Mouse (Mus musculus) lung, postnatal 0 days (tissue): ENCODE results near the gene Klhl29. TPM values are rescaled to one million over a fixed set of nuclear protein-coding genes. Genes with fewer than 3 reads are reported as not detected.

Experiments
- ATAC-seq: fragments of 200-750 bp; cut with Nextera tagmentation; 2 replicates; pipeline ENCODE4 v1.8.0; 2017; ENCODE audit warnings: moderate library complexity
- DNase-seq: peaks from one replicate; pipeline ENCODE4 v3.0.0-alpha.2; 2016; ENCODE audit warnings: low spot score
- H3K27ac ChIP-seq: fragments of 300-500 bp; sonication (generic); 2 replicates; pipeline ENCODE4 v1.5.1; 2014; ENCODE audit warnings: antibody characterized with exemption, mild to moderate bottlenecking, low read length, mixed read lengths
- H3K27me3 ChIP-seq: fragments of 300-500 bp; sonication (generic); replicated peaks from 2 replicates; pipeline ENCODE4 v1.6.1; 2014; ENCODE audit warnings: low read length, mixed read lengths; ENCODE audit not compliant: insufficient read depth
- H3K36me3 ChIP-seq: fragments of 300-500 bp; sonication (generic); 2 replicates; pipeline ENCODE4 v1.6.1; 2014; ENCODE audit warnings: low read length, mixed read lengths; ENCODE audit not compliant: insufficient read depth
- H3K4me1 ChIP-seq: fragments of 300-500 bp; sonication (generic); 2 replicates; pipeline ENCODE4 v1.6.1; 2014; ENCODE audit warnings: antibody characterized with exemption, low read depth, low read length, mixed read lengths; ENCODE audit not compliant: insufficient read depth
- H3K4me2 ChIP-seq: fragments of 300-500 bp; sonication (generic); replicated peaks from 2 replicates; pipeline ENCODE4 v1.6.1; 2014; ENCODE audit warnings: low read depth, mild to moderate bottlenecking, low read length, moderate library complexity, mixed read lengths
- H3K4me3 ChIP-seq: fragments of 300-500 bp; sonication (generic); 2 replicates; pipeline ENCODE4 v1.5.1; 2014; ENCODE audit warnings: low read depth, low read length
- H3K9ac ChIP-seq: fragments of 300-500 bp; sonication (generic); replicated peaks from 2 replicates; pipeline ENCODE4 v1.6.1; 2014; ENCODE audit warnings: low read depth, mild to moderate bottlenecking
- H3K9me3 ChIP-seq: fragments of 300-500 bp; sonication (generic); 2 replicates; pipeline ENCODE4 v1.6.1; 2016; ENCODE audit warnings: low read length, mixed read lengths
- CTCF ChIP-seq: IDR thresholded peaks from 2 replicates; pipeline ENCODE4 v1.5.1; 2016; ENCODE audit warnings: antibody characterized with exemption, mild to moderate bottlenecking
- EP300 ChIP-seq: IDR thresholded peaks from 2 replicates; pipeline ENCODE4 v1.6.1; 2016; ENCODE audit warnings: antibody characterized with exemption, mild to moderate bottlenecking, control low read depth
- WGBS: fragments of 180-500 bp; shearing (Covaris S2); extraction: QIAGEN DNeasy Blood & Tissue Kit; methylation state at CpG from one replicate; pipeline ENCODE4 v1.1.7; 2014; 5-methylcytosine and 5-hydroxymethylcytosine counted together
- polyA plus RNA-seq: library from polyadenylated mRNA; unstranded; fragments of >200 nt; fragmentation: Nextera tagmentation; extraction: Ambion mirVana; gene quantifications from 2 replicates; pipeline ENCODE4 v1.2.1, GENCODE M21; 2015

The Klhl29 gene
- polyA plus RNA-seq, 1 experiment from 2014 or later, result 0.33 TPM

- Histone ChIP-seq H3K9me3 (no peaks in the 10 kb centered on the region), H3K27me3 (no peaks in the 10 kb centered on the region), H3K27ac (no peak overlapping the region), H3K9ac (no peak overlapping the region), H3K4me2 (no peak overlapping the region), H3K4me3 (no peak overlapping the region), H3K36me3 (no peaks in the 10 kb centered on the region), H3K4me1 (no peaks in the 10 kb centered on the region)
- ATAC-seq (no peak), DNase-seq (no peak)
- WGBS, result 41% methylated on average over 8 of the region's 8 CpGs
- TF ChIP-seq EP300 (no peak), CTCF (no peak)
Observed at GRCm38 (mm10) chr12:5122972-5123371, 252.5 kb downstream of the Klhl29 start.

- Histone ChIP-seq H3K9me3 (no peaks in the 10 kb centered on the region), H3K27me3 (no peaks in the 10 kb centered on the region), H3K9ac (no peak overlapping the region), H3K4me1 (no peaks in the 10 kb centered on the region), H3K36me3 (no peaks in the 10 kb centered on the region), H3K27ac (no peak overlapping the region), H3K4me3 (no peak overlapping the region), H3K4me2 (peak overlapping the region; percentile 42)
- DNase-seq (no peak), ATAC-seq (no peak)
- TF ChIP-seq CTCF, result no peak
- TF ChIP-seq EP300, result no peak
- WGBS, result 47% methylated on average over 6 of the region's 6 CpGs
Observed at GRCm38 (mm10) chr12:5120249-5120648, 255.2 kb downstream of the Klhl29 start.

- peak; percentile 90 for DNase-seq
- 11% methylated on average over 15 of the region's 15 CpGs for WGBS
- no peaks in the 10 kb centered on the region for H3K36me3 ChIP-seq
- no peaks in the 10 kb centered on the region for H3K9me3 ChIP-seq
- no peaks in the 10 kb centered on the region for H3K4me1 ChIP-seq
- ATAC-seq, result peak; percentile 94
- no peak for TF ChIP-seq EP300
- TF ChIP-seq CTCF, result no peak
- no peak overlapping the region for H3K4me3 ChIP-seq
- H3K9ac ChIP-seq, result no peak overlapping the region
- peak overlapping the region; percentile 42 for H3K4me2 ChIP-seq
- no peak overlapping the region for H3K27ac ChIP-seq
- H3K27me3 ChIP-seq, result no peaks in the 10 kb centered on the region
Observed at GRCm38 (mm10) chr12:5119726-5120125, 255.8 kb downstream of the Klhl29 start.

GRCm38 (mm10) chr12:5119286-5119685 is 256.2 kb downstream of the Klhl29 start:
- Histone ChIP-seq H3K4me3 (no peak overlapping the region), H3K9me3 (no peaks in the 10 kb centered on the region), H3K27ac (no peak overlapping the region), H3K9ac (no peak overlapping the region), H3K4me2 (peak overlapping the region; percentile 42), H3K36me3 (no peaks in the 10 kb centered on the region), H3K27me3 (no peaks in the 10 kb centered on the region), H3K4me1 (no peaks in the 10 kb centered on the region)
- ATAC-seq (no peak; the same call in 1 of the 2 replicates), DNase-seq (no peak)
- 44% methylated on average over 9 of the region's 9 CpGs for WGBS
- no peak for TF ChIP-seq CTCF
- TF ChIP-seq EP300, result no peak

GRCm38 (mm10) chr12:5116605-5117004 is 258.9 kb downstream of the Klhl29 start:
- Histone ChIP-seq H3K4me3 (no peak overlapping the region), H3K27me3 (no peaks in the 10 kb centered on the region), H3K36me3 (no peaks in the 10 kb centered on the region), H3K9ac (no peak overlapping the region), H3K4me2 (no peak overlapping the region), H3K9me3 (no peaks in the 10 kb centered on the region), H3K27ac (no peak overlapping the region), H3K4me1 (no peaks in the 10 kb centered on the region)
- no peak for DNase-seq
- TF ChIP-seq EP300 (no peak), CTCF (no peak)
- no peak for ATAC-seq
- WGBS, result 75% methylated on average over 5 of the region's 5 CpGs

GRCm38 (mm10) chr12:5114631-5115030 is 260.9 kb downstream of the Klhl29 start:
- ATAC-seq (no peak), DNase-seq (no peak)
- WGBS, result 67% methylated on average over 4 of the region's 4 CpGs
- no peaks in the 10 kb centered on the region for H3K27me3 ChIP-seq
- no peak overlapping the region for H3K27ac ChIP-seq
- H3K36me3 ChIP-seq, result no peaks in the 10 kb centered on the region
- H3K4me3 ChIP-seq, result no peak overlapping the region
- H3K4me2 ChIP-seq, result no peak overlapping the region
- H3K4me1 ChIP-seq, result no peaks in the 10 kb centered on the region
- no peak for TF ChIP-seq EP300
- no peak for TF ChIP-seq CTCF
- H3K9me3 ChIP-seq, result no peaks in the 10 kb centered on the region
- no peak overlapping the region for H3K9ac ChIP-seq

GRCm38 (mm10) chr12:5111343-5111742 is 264.1 kb downstream of the Klhl29 start:
- no peak for TF ChIP-seq CTCF
- no peak for TF ChIP-seq EP300
- Histone ChIP-seq H3K36me3 (no peaks in the 10 kb centered on the region), H3K9me3 (no peaks in the 10 kb centered on the region), H3K27me3 (no peaks in the 10 kb centered on the region), H3K4me2 (no peak overlapping the region), H3K27ac (no peak overlapping the region), H3K9ac (no peak overlapping the region), H3K4me1 (no peaks in the 10 kb centered on the region), H3K4me3 (no peak overlapping the region)
- DNase-seq, result peak; percentile 16
- ATAC-seq, result no peak
- 53% methylated on average over 3 of the region's 3 CpGs for WGBS
